Mouse (Mus musculus) hindlimb bud, embryonic 11.5 days (tissue): ENCODE measurements around the gene Cdiptos.

ENCODE experiments used
- DNase-seq: peaks from one replicate; pipeline ENCODE4 v3.0.0-alpha.2; 2012; ENCODE audit warnings: low read depth, low spot score; ENCODE audit errors: extremely low spot score

Gene Cdiptos

GRCm38 (mm10) chr7:126975950-126976866 lies at the start of gene Cdiptos:
Gene Cdiptos, minus strand, starts transcription at chr7:126976098.
- peak; percentile 92 for DNase-seq

GRCm38 (mm10) chr7:127024755-127025555 lies 49.1 kb upstream of the Cdiptos start:
- no peak for DNase-seq

- no peak for DNase-seq
Observed at GRCm38 (mm10) chr7:127023896-127024690, 48.2 kb upstream of the Cdiptos start.

- no peak for DNase-seq
Observed at GRCm38 (mm10) chr7:127023272-127023691, 47.4 kb upstream of the Cdiptos start.

GRCm38 (mm10) chr7:127022528-127023271 lies 46.8 kb upstream of the Cdiptos start:
- no peak for DNase-seq

- no peak for DNase-seq
Observed at GRCm38 (mm10) chr7:127021563-127022527, 45.9 kb upstream of the Cdiptos start.

- no peak for DNase-seq
Observed at GRCm38 (mm10) chr7:127020901-127021562, 45.1 kb upstream of the Cdiptos start, which contains the start of the genes Gm42742 and Prrt2. Gene Gm42742, minus strand, starts transcription at chr7:127021097. Gene Prrt2, minus strand, starts transcription at chr7:127021211.

- no peak for DNase-seq
Observed at GRCm38 (mm10) chr7:127020491-127020890, 44.6 kb upstream of the Cdiptos start.

GRCm38 (mm10) chr7:127020031-127020430 lies 44.1 kb upstream of the Cdiptos start:
- no peak for DNase-seq

GRCm38 (mm10) chr7:127019306-127019960 lies 43.5 kb upstream of the Cdiptos start:
- DNase-seq = no peak

- DNase-seq = no peak
Observed at GRCm38 (mm10) chr7:127018416-127019305, 42.8 kb upstream of the Cdiptos start.

GRCm38 (mm10) chr7:127017950-127018345 lies 42.0 kb upstream of the Cdiptos start:
- no peak for DNase-seq

- DNase-seq = peak; percentile 100
Observed at GRCm38 (mm10) chr7:127016971-127017949, 41.4 kb upstream of the Cdiptos start, which contains the start of gene Pagr1a. Gene Pagr1a, minus strand, starts transcription at chr7:127017352.

- DNase-seq = no peak
Observed at GRCm38 (mm10) chr7:127016486-127016938, 40.6 kb upstream of the Cdiptos start.

- no peak for DNase-seq
Observed at GRCm38 (mm10) chr7:127016481-127016485, 40.4 kb upstream of the Cdiptos start, which contains the start of gene Pagr1b. Gene Pagr1b, minus strand, starts transcription at chr7:127016484.

- no peak for DNase-seq
Observed at GRCm38 (mm10) chr7:127016081-127016480, 40.2 kb upstream of the Cdiptos start.
